Mouse (Mus musculus) limb, embryonic 10.5 days (tissue): ENCODE data around the gene Ctrb1. TPM values are rescaled to one million over a fixed set of nuclear protein-coding genes. Genes with fewer than 3 reads are reported as not detected.

Experiments
- DNase-seq: peaks from one replicate; pipeline ENCODE4 v3.0.0-alpha.2; 2017; ENCODE audit warnings: low spot score
- H3K27ac ChIP-seq: fragments of 300-500 bp; sonication (generic); 2 replicates; pipeline ENCODE4 v1.5.1; 2016; ENCODE audit warnings: mild to moderate bottlenecking
- H3K27me3 ChIP-seq: fragments of 300-500 bp; sonication (generic); 2 replicates; pipeline ENCODE4 v1.6.1; 2016; ENCODE audit warnings: low read depth, mild to moderate bottlenecking; ENCODE audit not compliant: poor library complexity, severe bottlenecking
- H3K36me3 ChIP-seq: fragments of 300-500 bp; sonication (generic); 2 replicates; pipeline ENCODE4 v1.6.1; 2016; ENCODE audit warnings: mild to moderate bottlenecking, moderate library complexity
- H3K4me1 ChIP-seq: fragments of 300-500 bp; sonication (generic); 2 replicates; pipeline ENCODE4 v1.6.1; 2016
- H3K4me3 ChIP-seq: fragments of 300-500 bp; sonication (generic); 2 replicates; pipeline ENCODE4 v1.5.1; 2016; ENCODE audit warnings: mild to moderate bottlenecking, moderate library complexity
- H3K9me3 ChIP-seq: fragments of 300-500 bp; sonication (generic); replicated peaks from 2 replicates; pipeline ENCODE4 v1.6.1; 2016; ENCODE audit warnings: mild to moderate bottlenecking
- WGBS: fragments of 180-500 bp; shearing (Covaris S2); methylation state at CpG from one replicate; pipeline ENCODE4 v1.1.7; 2016; 5-methylcytosine and 5-hydroxymethylcytosine counted together
- polyA plus RNA-seq: library from polyadenylated mRNA; unstranded; fragments of >200 nt; fragmentation: Nextera tagmentation; extraction: Ambion mirVana; gene quantifications from 2 replicates; pipeline ENCODE4 v1.2.1, GENCODE M21; 2016

Gene Ctrb1
- not detected in 2 replicates for polyA plus RNA-seq

GRCm38 (mm10) chr8:111690960-111691445, at the start of gene Ctrb1:
Ctrb1 (minus strand) TSS chr8:111691010.
- no peak within 1 kb of the TSS for H3K27ac ChIP-seq
- DNase-seq, result no peak
- WGBS, result 75% methylated on average over 2 of the region's 2 CpGs

GRCm38 (mm10) chr8:111740301-111740711, 49.5 kb upstream of the Ctrb1 start:
- H3K27ac ChIP-seq, result 0 out of 2 replicates have a peak overlapping the region, but pooled peaks have one; percentile 11
- no peaks in the 10 kb centered on the region for H3K9me3 ChIP-seq
- H3K4me1 ChIP-seq, result peaks cover 89% of the 10 kb centered on the region
- H3K36me3 ChIP-seq, result peaks cover 20% of the 10 kb centered on the region
- H3K4me3 ChIP-seq, result no peak overlapping the region
- peaks cover 7% of the 10 kb centered on the region; the same call in 1 of the 2 replicates for H3K27me3 ChIP-seq
- WGBS, result 82% methylated on average over 7 of the region's 7 CpGs
- DNase-seq, result no peak

More at GRCm38 (mm10) chr8:111690960-111691445, at the start of gene Ctrb1:
- Histone ChIP-seq H3K27me3 (no peaks in the 10 kb centered on the region), H3K4me1 (peaks cover 14% of the 10 kb centered on the region), H3K36me3 (no peaks in the 10 kb centered on the region), H3K9me3 (no peaks in the 10 kb centered on the region), H3K4me3 (no peak within 1 kb of the TSS)

GRCm38 (mm10) chr8:111739604-111740003, 48.8 kb upstream of the Ctrb1 start:
- H3K27me3 ChIP-seq, result peaks cover 3% of the 10 kb centered on the region; the same call in 1 of the 2 replicates
- H3K4me1 ChIP-seq, result peaks cover 89% of the 10 kb centered on the region
- no peaks in the 10 kb centered on the region for H3K9me3 ChIP-seq
- peak overlapping the region; percentile 11; the same call in 1 of the 2 replicates for H3K27ac ChIP-seq
- H3K4me3 ChIP-seq, result no peak overlapping the region
- DNase-seq, result no peak
- H3K36me3 ChIP-seq, result peaks cover 20% of the 10 kb centered on the region
- WGBS, result 58% methylated on average over 7 of the region's 7 CpGs

DNA sequence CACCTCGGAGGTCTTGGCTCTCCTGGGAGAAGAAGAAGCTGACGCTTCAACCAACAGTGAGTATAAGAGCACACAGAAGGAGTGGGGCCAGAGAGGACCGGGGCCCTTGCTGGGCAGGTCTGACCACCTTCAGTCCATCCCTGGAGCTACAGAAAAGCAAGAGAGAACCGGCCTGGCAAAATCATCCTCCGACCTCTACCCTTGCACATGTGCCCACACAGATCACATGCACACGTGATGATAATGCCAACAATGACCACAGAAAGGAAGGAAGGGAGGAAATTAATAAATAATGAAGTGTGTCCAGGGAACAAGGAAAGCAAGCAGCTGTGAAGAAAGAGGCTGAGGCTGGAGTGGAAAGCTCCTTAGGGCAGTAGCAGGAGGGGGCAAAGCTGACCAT, 48.1 kb upstream of the Ctrb1 start:
- 88% methylated on average over 6 of the region's 6 CpGs for WGBS
- peaks cover 20% of the 10 kb centered on the region for H3K36me3 ChIP-seq
- no peaks in the 10 kb centered on the region for H3K9me3 ChIP-seq
- no peak for DNase-seq
- peaks cover 89% of the 10 kb centered on the region for H3K4me1 ChIP-seq
- H3K27ac ChIP-seq, result no peak overlapping the region
- no peaks in the 10 kb centered on the region for H3K27me3 ChIP-seq
- no peak overlapping the region for H3K4me3 ChIP-seq

DNA sequence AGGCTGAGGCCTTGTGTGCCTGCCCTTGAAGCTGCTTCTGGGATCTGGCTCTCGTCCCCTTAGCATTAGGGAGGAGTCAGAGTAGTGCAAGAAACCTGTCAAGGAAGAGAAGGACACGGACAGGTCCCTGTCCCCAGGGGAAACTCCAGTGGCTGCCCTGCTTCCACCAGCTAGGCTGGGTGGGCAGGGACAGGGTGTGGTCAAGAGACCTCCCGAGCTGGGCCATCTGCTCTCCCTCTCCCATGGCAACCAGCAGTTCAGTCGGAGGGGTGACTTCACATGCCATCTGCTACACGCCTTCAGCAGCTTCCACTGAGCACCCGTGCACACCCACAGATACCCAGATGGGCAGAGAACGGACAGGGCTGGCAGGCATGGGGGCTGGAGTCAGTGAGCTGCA, 45.5 kb upstream of the Ctrb1 start:
- DNase-seq, result no peak
- Histone ChIP-seq H3K4me1 (peaks cover 90% of the 10 kb centered on the region), H3K27me3 (no peaks in the 10 kb centered on the region), H3K36me3 (peaks cover 20% of the 10 kb centered on the region), H3K27ac (peak overlapping the region; percentile 93), H3K9me3 (no peaks in the 10 kb centered on the region), H3K4me3 (no peak overlapping the region)
- WGBS, result 52% methylated on average over 7 of the region's 7 CpGs

DNA sequence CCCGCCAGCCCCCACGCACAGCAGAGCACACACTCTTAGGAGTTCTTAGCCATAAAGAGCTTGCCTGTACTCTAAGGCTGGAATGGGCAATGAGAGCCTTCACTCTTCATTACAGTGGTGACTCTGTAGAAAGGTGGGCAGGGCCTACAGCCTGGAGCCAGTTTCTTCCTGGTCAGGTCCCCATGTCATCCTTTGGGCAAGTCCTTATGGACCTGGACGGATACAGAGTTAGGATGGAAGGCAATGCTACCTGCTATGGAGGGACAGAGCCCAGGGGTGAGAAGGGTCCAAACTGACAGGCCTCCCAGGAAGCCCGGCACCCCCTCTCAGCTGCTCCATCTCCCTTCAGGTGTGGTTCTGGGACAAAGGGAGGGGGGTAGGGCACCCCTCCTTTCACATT, 45.0 kb upstream of the Ctrb1 start:
- no peaks in the 10 kb centered on the region for H3K27me3 ChIP-seq
- DNase-seq, result no peak
- 68% methylated on average over 4 of the region's 4 CpGs for WGBS
- H3K27ac ChIP-seq, result peak overlapping the region; percentile 93
- peaks cover 90% of the 10 kb centered on the region for H3K4me1 ChIP-seq
- H3K9me3 ChIP-seq, result no peaks in the 10 kb centered on the region
- no peak overlapping the region for H3K4me3 ChIP-seq
- H3K36me3 ChIP-seq, result peaks cover 17% of the 10 kb centered on the region

- WGBS, result 63% methylated on average over 8 of the region's 8 CpGs
- Histone ChIP-seq H3K9me3 (no peaks in the 10 kb centered on the region), H3K36me3 (peaks cover 16% of the 10 kb centered on the region), H3K4me1 (peaks cover 90% of the 10 kb centered on the region), H3K27me3 (no peaks in the 10 kb centered on the region), H3K4me3 (0 out of 2 replicates have a peak overlapping the region, but pooled peaks have one; percentile 16), H3K27ac (peak overlapping the region; percentile 93)
- DNase-seq, result no peak
Measured at GRCm38 (mm10) chr8:111735335-111735761, 44.5 kb upstream of the Ctrb1 start.

- H3K4me3 ChIP-seq, result peak overlapping the region; percentile 92
Measured at GRCm38 (mm10) chr8:111734244-111734960, 43.6 kb upstream of the Ctrb1 start.

DNA sequence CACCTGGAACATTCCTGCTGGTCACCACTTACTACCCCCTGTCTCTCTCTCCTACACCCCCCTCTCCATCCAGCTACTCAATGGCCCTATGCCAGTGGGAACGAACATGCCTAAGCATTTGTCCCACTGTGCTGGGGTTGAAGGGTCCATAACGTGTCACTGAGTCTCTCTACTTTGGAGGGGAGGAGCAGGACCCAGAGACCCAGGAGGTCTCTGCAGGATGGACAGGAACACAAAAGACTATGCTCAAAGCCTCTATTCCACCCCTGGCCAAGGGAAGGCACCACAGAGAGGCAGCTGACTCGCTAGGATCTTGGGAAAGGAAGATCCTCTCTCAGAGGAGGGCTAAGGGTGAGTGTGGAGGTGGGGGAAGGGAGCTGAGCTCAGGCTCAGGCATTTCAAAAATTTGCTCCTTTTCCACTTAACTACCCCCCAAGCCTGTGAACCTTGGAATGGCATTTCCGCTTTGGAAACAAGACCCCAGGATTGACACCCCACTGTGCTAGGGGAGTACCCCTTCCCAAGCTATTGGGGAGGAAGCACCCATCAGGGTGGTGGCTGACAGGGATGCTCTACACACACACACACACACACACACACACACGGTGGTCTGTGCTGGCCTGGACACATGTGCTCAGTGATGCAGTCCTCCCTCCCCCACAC, 42.9 kb upstream of the Ctrb1 start:
- no peaks in the 10 kb centered on the region for H3K9me3 ChIP-seq
- H3K4me1 ChIP-seq, result peaks cover 88% of the 10 kb centered on the region
- peak overlapping the region; percentile 93 for H3K27ac ChIP-seq
- peaks cover 6% of the 10 kb centered on the region; the same call in 1 of the 2 replicates for H3K36me3 ChIP-seq
- WGBS, result 12% methylated on average over 5 of the region's 5 CpGs
- DNase-seq, result peak; percentile 53
- H3K27me3 ChIP-seq, result no peaks in the 10 kb centered on the region
- peak overlapping the region; percentile 92 for H3K4me3 ChIP-seq

More at GRCm38 (mm10) chr8:111734244-111734960, 43.6 kb upstream of the Ctrb1 start:
- Histone ChIP-seq H3K27ac (peak overlapping the region; percentile 93), H3K9me3 (no peaks in the 10 kb centered on the region), H3K27me3 (no peaks in the 10 kb centered on the region), H3K36me3 (peaks cover 10% of the 10 kb centered on the region; the same call in 1 of the 2 replicates), H3K4me1 (peaks cover 90% of the 10 kb centered on the region)
- WGBS, result 54% methylated on average over 6 of the region's 6 CpGs
- no peak for DNase-seq

- WGBS, result 28% methylated on average over 10 of the region's 10 CpGs
- peak; percentile 37 for DNase-seq
Measured at GRCm38 (mm10) chr8:111732406-111733085, 41.7 kb upstream of the Ctrb1 start.

GRCm38 (mm10) chr8:111732004-111732403, 41.2 kb upstream of the Ctrb1 start:
- no peaks in the 10 kb centered on the region for H3K27me3 ChIP-seq
- H3K9me3 ChIP-seq, result no peaks in the 10 kb centered on the region
- peaks cover 90% of the 10 kb centered on the region for H3K4me1 ChIP-seq
- peak overlapping the region; percentile 92 for H3K4me3 ChIP-seq
- H3K27ac ChIP-seq, result peak overlapping the region; percentile 93
- WGBS, result under 1% methylated on average over 40 of the region's 41 CpGs
- DNase-seq, result peak; percentile 98
- peaks cover 4% of the 10 kb centered on the region; the same call in 1 of the 2 replicates for H3K36me3 ChIP-seq

More at GRCm38 (mm10) chr8:111732406-111733085, 41.7 kb upstream of the Ctrb1 start:
- H3K4me1 ChIP-seq, result peaks cover 92% of the 10 kb centered on the region
- H3K9me3 ChIP-seq, result no peaks in the 10 kb centered on the region
- H3K36me3 ChIP-seq, result peaks cover 9% of the 10 kb centered on the region; the same call in 1 of the 2 replicates
- H3K27me3 ChIP-seq, result no peaks in the 10 kb centered on the region
- H3K4me3 ChIP-seq, result peak overlapping the region; percentile 92
- peak overlapping the region; percentile 93 for H3K27ac ChIP-seq

DNA sequence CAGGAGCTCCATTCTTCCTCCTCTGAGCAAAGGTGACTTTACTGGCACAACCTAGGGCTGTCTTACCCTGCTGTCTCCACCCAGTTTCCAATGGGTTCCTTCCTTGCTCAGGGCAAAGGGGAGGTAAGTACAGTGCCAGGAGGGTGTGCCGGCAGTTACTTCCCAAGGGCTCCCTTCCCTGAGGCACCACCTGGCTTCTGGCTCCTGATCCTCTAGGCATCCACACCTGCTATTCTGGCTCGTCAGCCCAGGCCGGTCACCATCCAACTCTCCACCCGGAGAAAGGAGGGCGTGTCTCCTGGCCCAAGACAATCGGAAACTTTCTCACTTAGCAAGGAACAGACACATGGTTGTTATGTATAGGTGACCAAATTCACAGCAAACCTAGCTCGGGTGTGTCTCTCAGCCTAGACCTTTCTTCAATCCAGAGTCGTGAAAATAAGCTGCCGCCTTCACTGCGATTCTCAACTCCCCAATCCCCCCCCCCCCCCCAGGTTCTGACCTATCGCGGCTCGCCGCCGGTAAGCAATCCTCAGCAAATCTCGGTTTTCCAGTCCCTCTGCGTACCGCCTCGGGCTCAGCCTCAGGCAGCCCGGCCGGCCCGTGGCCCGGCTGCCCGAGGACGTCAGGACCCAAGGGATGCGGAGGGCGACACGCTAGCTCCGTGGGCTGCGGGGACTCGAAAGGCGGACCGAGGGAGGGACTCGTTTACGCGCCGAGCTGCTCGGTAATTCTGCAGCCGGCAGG, 40.6 kb upstream of the Ctrb1 start:
- no peak for DNase-seq
- H3K27me3 ChIP-seq, result no peaks in the 10 kb centered on the region
- H3K9me3 ChIP-seq, result no peaks in the 10 kb centered on the region
- 1% methylated on average over 39 of the region's 39 CpGs for WGBS
- peak overlapping the region; percentile 93 for H3K27ac ChIP-seq
- H3K36me3 ChIP-seq, result peaks cover 4% of the 10 kb centered on the region; the same call in 1 of the 2 replicates
- peak overlapping the region; percentile 92 for H3K4me3 ChIP-seq
- peaks cover 90% of the 10 kb centered on the region for H3K4me1 ChIP-seq
